Mouse (Mus musculus) forebrain, embryonic 16.5 days (tissue): Measurements from ENCODE around the gene Frmd4b. TPM values are rescaled to one million over a fixed set of nuclear protein-coding genes. Genes with fewer than 3 reads are reported as not detected.
A peak's percentile ranks its signal among the peaks of the same experiment; 100 is the strongest.

Experiments used
- ATAC-seq: fragments of 200-750 bp; cut with Nextera tagmentation; 2 replicates; pipeline ENCODE4 v1.8.0; 2017; ENCODE audit warnings: mild to moderate bottlenecking, moderate library complexity
- H3K27ac ChIP-seq: fragments of 300-500 bp; sonication (generic); 2 replicates; pipeline ENCODE4 v1.5.1; 2014; ENCODE audit warnings: low read length, control low read depth
- H3K27me3 ChIP-seq: fragments of 300-500 bp; sonication (generic); replicated peaks from 2 replicates; pipeline ENCODE4 v1.6.1; 2014; ENCODE audit warnings: low read length; ENCODE audit not compliant: control insufficient read depth, insufficient read depth
- H3K36me3 ChIP-seq: fragments of 300-500 bp; sonication (generic); 2 replicates; pipeline ENCODE4 v1.6.1; 2014; ENCODE audit not compliant: control insufficient read depth, insufficient read depth
- H3K4me1 ChIP-seq: fragments of 300-500 bp; sonication (generic); replicated peaks from 2 replicates; pipeline ENCODE4 v1.6.1; 2014; ENCODE audit warnings: low read length; ENCODE audit not compliant: control insufficient read depth, insufficient read depth
- H3K4me2 ChIP-seq: fragments of 300-500 bp; sonication (generic); 2 replicates; pipeline ENCODE4 v1.6.1; 2014; ENCODE audit warnings: mild to moderate bottlenecking, low read length, control low read depth
- H3K4me3 ChIP-seq: fragments of 300-500 bp; sonication (generic); replicated peaks from 2 replicates; pipeline ENCODE4 v1.5.1; 2014; ENCODE audit warnings: mild to moderate bottlenecking, low read length, control low read depth
- H3K9ac ChIP-seq: fragments of 300-500 bp; sonication (generic); replicated peaks from 2 replicates; pipeline ENCODE4 v1.6.1; 2014; ENCODE audit warnings: low read depth, low read length, control low read depth
- H3K9me3 ChIP-seq: fragments of 300-500 bp; sonication (generic); 2 replicates; pipeline ENCODE4 v1.6.1; 2016; ENCODE audit warnings: low read length; ENCODE audit not compliant: control insufficient read depth
- WGBS: fragments of 180-500 bp; shearing (Covaris S2); extraction: QIAGEN DNeasy Blood & Tissue Kit; methylation state at CpG from one replicate; pipeline ENCODE4 v1.1.7; 2014; 5-methylcytosine and 5-hydroxymethylcytosine counted together
- polyA plus RNA-seq: library from polyadenylated mRNA; unstranded; fragments of >200 nt; fragmentation: Nextera tagmentation; extraction: Ambion mirVana; gene quantifications from 2 replicates; pipeline ENCODE4 v1.2.1, GENCODE M21; 2015

Gene Frmd4b
- polyA plus RNA-seq, 1 experiment from 2014 or later = 50.0 TPM

DNA sequence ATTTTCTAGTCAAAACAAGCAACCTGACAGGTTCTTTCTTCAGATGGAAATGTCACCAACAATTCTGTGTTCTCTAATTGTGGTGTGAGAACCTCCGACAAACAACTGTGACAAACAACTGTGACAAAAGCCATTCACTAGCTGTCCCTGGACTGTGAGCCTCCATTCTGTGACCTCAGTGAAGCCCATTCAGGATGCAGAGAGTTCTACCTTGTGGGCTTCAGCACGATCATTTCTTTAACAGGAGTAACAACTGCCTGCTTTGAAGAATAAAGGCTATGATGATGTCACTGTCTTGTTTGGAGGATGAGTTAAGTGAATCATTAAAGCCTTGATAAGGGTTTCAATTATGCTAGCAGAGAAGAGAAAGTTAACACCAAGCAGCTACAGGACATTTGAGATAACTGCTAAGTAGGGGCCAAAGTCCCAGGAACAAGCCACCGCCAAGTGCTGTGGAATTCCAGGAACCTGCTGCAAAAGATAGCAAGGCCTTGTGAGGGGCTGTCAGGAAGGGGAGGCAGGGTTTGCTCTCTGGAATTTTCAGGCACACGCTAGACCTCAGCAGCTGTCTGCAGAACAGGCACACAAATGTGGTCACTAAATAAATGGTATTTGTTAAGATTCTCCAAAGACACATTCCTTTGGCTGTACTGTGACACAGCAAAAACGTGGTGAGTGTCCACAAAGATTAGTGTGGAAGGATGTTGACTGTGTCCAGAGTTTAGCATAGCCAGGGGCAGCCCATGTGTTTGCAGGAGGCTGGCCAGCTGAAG, 207.7 kb downstream of the Frmd4b start:
- no peaks in the 10 kb centered on the region for H3K27me3 ChIP-seq
- peaks cover 3% of the 10 kb centered on the region; the same call in 1 of the 2 replicates for H3K4me1 ChIP-seq
- H3K9ac ChIP-seq = no peak overlapping the region
- no peak overlapping the region for H3K4me3 ChIP-seq
- H3K36me3 ChIP-seq = no peaks in the 10 kb centered on the region
- no peak overlapping the region for H3K27ac ChIP-seq
- no peaks in the 10 kb centered on the region for H3K9me3 ChIP-seq
- 31% methylated on average over 5 of the region's 5 CpGs for WGBS
- no peak overlapping the region for H3K4me2 ChIP-seq
- ATAC-seq = no peak

DNA sequence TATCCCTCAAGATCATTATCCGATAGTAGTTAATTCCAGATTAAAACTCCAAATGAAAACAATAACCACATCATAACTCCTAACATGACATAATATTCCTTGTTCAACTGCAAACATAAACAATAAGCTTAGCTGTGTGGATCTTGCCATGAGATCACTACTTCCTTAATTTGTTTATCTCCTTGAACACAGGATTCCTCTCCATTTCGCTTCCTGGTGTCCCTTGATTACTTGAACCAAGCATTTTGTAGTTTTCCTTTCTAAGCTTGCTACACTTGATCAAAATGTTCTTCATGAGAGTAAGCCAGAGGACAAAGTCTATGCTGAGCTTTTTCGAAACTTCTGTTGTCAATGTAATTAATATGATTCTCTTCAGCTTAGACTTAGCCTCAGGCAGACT, 209.4 kb downstream of the Frmd4b start:
- Histone ChIP-seq H3K4me1 (peaks cover 3% of the 10 kb centered on the region; the same call in 1 of the 2 replicates), H3K4me3 (no peak overlapping the region), H3K4me2 (no peak overlapping the region), H3K9me3 (no peaks in the 10 kb centered on the region), H3K27me3 (no peaks in the 10 kb centered on the region), H3K27ac (no peak overlapping the region), H3K9ac (no peak overlapping the region), H3K36me3 (no peaks in the 10 kb centered on the region)
- ATAC-seq = no peak
- WGBS = 92% methylated on average over 3 of the region's 3 CpGs

DNA sequence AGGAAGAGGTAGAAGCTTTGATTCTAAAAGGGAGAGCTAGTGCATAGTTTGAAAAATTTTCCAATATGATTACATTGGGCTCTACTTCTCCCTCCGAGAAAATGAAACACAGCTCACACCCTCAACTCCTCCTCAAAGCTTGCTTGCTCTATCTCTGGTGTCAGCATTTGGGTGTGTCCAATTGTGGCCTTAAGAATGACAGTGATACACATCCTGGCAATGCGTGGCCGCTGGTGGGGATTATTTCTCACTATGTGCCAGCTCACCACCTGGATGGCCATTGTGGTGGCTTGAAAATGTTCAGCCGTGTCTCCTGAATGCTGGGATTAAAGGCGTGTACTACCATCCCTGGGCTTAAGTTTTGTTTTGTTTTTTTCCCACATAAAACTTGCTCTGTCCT, 209.9 kb downstream of the Frmd4b start:
- H3K27ac ChIP-seq = no peak overlapping the region
- H3K27me3 ChIP-seq = no peaks in the 10 kb centered on the region
- H3K4me1 ChIP-seq = peaks cover 3% of the 10 kb centered on the region; the same call in 1 of the 2 replicates
- no peaks in the 10 kb centered on the region for H3K9me3 ChIP-seq
- no peak for ATAC-seq
- 86% methylated on average over 5 of the region's 5 CpGs for WGBS
- H3K4me2 ChIP-seq = no peak overlapping the region
- H3K36me3 ChIP-seq = no peaks in the 10 kb centered on the region
- no peak overlapping the region for H3K4me3 ChIP-seq
- no peak overlapping the region for H3K9ac ChIP-seq

GRCm38 (mm10) chr6:97405311-97405710, 212.0 kb downstream of the Frmd4b start:
- Histone ChIP-seq H3K9ac (no peak overlapping the region), H3K27ac (no peak overlapping the region), H3K4me2 (no peak overlapping the region), H3K27me3 (no peaks in the 10 kb centered on the region), H3K36me3 (no peaks in the 10 kb centered on the region), H3K9me3 (no peaks in the 10 kb centered on the region), H3K4me1 (peaks cover 3% of the 10 kb centered on the region; the same call in 1 of the 2 replicates), H3K4me3 (no peak overlapping the region)
- no peak for ATAC-seq
- 56% methylated on average over 7 of the region's 7 CpGs for WGBS

DNA sequence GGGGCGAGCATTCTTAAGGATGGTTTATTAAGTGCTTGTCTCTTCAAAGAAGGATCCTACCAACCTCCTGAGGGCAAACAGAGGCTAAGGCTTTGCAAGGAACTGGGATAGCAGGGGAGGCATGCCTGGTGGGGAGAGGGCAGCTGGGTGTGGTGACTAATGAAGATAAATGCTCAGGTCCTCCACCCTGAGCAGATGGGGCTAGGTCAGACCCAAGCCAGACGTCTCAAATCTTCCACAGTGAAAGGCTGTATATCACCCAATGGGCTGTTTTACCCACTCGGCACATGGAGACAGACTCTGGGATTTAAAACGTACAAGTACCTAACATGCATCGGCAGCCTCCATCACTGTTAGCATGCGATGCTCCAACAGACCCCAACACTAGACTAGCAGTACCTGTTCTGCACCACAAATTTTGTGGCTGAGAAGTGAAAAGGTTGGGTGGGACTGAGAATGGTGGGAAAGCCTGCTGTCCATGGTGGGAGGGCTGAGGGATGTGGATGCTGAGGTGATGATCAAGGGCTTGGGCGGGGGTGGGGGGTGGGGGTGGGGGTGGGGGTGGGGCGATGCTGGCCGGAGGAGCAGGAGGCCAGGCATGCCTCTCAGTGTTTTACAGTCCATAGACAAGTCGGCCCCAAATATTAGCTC, 214.4 kb downstream of the Frmd4b start:
- Histone ChIP-seq H3K27ac (no peak overlapping the region), H3K4me1 (no peaks in the 10 kb centered on the region; the same call in 1 of the 2 replicates), H3K4me2 (no peak overlapping the region), H3K4me3 (no peak overlapping the region), H3K27me3 (no peaks in the 10 kb centered on the region), H3K9me3 (no peaks in the 10 kb centered on the region), H3K9ac (no peak overlapping the region), H3K36me3 (no peaks in the 10 kb centered on the region)
- ATAC-seq = no peak
- 83% methylated on average over 10 of the region's 10 CpGs for WGBS

- Histone ChIP-seq H3K4me3 (no peak overlapping the region), H3K9me3 (no peaks in the 10 kb centered on the region), H3K27me3 (no peaks in the 10 kb centered on the region), H3K36me3 (no peaks in the 10 kb centered on the region), H3K4me1 (peaks cover 17% of the 10 kb centered on the region), H3K4me2 (no peak overlapping the region), H3K27ac (no peak overlapping the region), H3K9ac (no peak overlapping the region)
- no peak for ATAC-seq
- WGBS = 94% methylated on average over 6 of the region's 6 CpGs
Observed at GRCm38 (mm10) chr6:97400446-97400845, 216.9 kb downstream of the Frmd4b start.

DNA sequence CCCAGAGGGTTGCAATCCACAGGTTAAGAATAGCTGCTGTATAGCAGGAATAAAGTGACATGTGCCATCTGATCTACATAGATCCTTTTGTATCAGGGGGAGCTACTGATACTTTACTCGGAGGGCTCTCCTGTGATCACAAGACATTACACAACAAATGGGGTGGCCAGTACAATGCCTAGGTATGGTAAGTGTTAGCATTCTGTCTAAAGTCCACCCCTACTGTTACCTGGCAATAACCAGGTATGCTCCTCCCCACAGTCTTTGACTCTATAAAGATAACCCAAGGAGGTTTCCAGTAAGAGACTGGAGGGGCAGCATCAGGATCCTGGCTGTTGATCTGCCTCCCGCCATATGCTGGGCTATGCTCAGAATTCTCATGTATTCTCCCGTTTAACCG, 219.4 kb downstream of the Frmd4b start:
- WGBS = 85% methylated on average over 4 of the region's 4 CpGs
- no peak for ATAC-seq
- no peaks in the 10 kb centered on the region for H3K9me3 ChIP-seq
- no peak overlapping the region for H3K4me2 ChIP-seq
- no peaks in the 10 kb centered on the region for H3K27me3 ChIP-seq
- no peak overlapping the region for H3K27ac ChIP-seq
- H3K36me3 ChIP-seq = no peaks in the 10 kb centered on the region
- H3K9ac ChIP-seq = no peak overlapping the region
- H3K4me3 ChIP-seq = no peak overlapping the region
- H3K4me1 ChIP-seq = peaks cover 22% of the 10 kb centered on the region

DNA sequence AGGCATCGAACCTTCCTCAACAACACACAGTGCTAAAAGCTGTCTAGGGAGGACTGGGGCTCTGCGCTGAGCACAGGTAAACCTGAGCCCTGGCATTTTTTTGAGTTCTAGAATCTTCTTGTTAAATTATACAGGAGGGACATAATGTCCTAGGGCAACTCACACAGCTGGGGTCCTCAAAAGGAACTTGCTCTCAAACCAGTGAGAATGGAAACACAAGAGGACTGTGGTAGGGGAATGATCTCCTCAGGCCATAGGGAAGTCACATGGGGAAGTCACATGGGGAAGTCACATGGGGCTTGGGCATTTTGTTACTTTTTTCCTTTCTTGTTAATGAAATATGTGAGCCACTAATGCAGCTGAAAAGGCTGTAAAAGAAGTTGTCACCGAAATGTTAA, 220.4 kb downstream of the Frmd4b start:
- no peak overlapping the region for H3K4me3 ChIP-seq
- no peaks in the 10 kb centered on the region for H3K9me3 ChIP-seq
- WGBS = 31% methylated on average over 3 of the region's 3 CpGs
- H3K4me1 ChIP-seq = peaks cover 22% of the 10 kb centered on the region
- ATAC-seq = no peak; the same call in 1 of the 2 replicates
- peak overlapping the region; percentile 24; the same call in 1 of the 2 replicates for H3K27ac ChIP-seq
- H3K36me3 ChIP-seq = no peaks in the 10 kb centered on the region
- H3K4me2 ChIP-seq = no peak overlapping the region
- H3K27me3 ChIP-seq = no peaks in the 10 kb centered on the region
- no peak overlapping the region for H3K9ac ChIP-seq

GRCm38 (mm10) chr6:97396351-97396956, 220.9 kb downstream of the Frmd4b start:
- Histone ChIP-seq H3K4me2 (peak overlapping the region; percentile 2; the same call in 1 of the 2 replicates), H3K27me3 (no peaks in the 10 kb centered on the region), H3K4me1 (peaks cover 22% of the 10 kb centered on the region), H3K27ac (peak overlapping the region; percentile 0; the same call in 1 of the 2 replicates), H3K9ac (no peak overlapping the region), H3K4me3 (no peak overlapping the region), H3K36me3 (no peaks in the 10 kb centered on the region), H3K9me3 (no peaks in the 10 kb centered on the region)
- peak; percentile 89 for ATAC-seq
- 5% methylated on average over 9 of the region's 9 CpGs for WGBS
